Mouse (Mus musculus) cerebellum, adult 11 months (tissue): ENCODE measurements around the gene Cdh6.
A peak's percentile ranks its signal among the peaks of the same experiment; 100 is the strongest.

Source experiments
- DNase-seq: peaks from one replicate; pipeline ENCODE4 v3.0.0; 2022

The Cdh6 gene

DNA sequence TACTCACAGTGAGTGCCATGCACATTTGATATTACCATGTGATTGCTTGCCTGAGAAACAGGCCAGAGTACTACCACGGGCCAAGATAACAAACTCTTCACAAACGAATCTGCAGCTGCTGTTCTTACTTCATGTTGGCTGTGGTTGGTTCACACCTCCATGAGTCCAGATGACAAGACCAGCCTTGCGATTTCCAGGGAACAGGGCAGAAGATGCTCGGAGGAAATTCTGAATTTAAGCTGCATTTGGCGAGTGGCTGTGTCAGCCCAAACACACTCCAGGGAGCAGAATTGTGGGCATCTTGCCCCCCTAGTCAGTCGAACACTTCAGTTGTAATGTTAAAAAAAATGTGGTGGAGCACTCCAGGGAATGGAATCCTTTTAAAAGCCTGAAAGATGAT lies 18.1 kb downstream of the Cdh6 start:
- no peak for DNase-seq

DNA sequence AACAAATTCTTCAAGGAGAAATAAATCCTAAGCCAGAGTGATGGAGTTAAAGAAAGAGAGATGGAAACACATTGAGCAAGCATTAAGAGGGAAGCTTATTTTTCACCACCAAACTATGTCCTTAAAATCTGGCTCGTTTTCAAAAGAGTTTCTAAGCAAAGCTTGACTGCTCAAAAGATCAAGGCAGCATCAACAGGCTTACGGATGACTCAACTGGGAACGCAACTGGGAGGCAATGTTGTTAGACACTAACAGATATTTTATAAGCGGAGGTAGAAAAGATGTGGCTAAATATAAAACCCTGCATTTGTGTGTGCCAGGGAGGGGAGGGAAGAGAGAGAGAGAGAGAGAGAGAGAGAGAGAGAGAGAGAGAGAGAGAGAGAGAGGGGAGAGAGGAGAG lies 31.5 kb downstream of the Cdh6 start:
- no peak for DNase-seq

DNA sequence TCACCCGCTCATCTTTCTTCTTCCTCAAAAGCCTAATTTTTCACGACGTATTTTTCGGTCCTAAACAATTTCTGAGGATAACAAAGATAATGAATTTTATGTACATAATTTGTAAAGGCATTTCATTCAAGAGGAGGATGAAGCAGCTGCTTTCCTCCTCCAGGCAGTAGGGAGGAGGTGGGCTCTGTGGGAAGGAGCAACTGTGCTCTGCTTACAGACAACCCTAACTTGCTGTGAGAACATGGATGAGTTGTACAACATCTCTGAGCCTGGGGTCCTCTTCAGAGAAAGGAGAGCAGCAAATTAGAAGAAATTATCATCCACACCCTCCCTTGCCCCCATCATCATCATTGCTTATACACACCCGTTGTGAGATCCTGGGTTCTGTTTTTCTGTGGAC lies 33.8 kb downstream of the Cdh6 start:
- no peak for DNase-seq

DNA sequence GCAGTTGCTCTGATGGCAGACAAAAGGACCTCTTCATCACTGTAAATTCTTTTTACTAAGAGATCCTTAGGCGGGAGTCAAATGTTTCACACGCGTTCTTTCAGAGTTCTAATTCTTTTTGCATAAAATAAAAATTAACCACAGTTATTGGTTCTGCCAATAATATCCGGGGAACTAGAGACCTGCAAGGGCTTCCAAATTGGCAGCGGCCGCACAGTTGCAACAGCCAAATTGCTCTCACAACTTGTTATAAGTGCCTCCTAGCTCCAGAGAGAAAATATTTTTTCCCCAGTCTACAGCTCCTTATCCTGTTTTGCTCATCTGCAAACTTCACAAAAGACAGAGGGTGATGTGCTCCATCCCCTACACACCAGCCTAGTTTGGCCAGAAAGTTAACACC lies 36.3 kb downstream of the Cdh6 start:
- DNase-seq = no peak

DNA sequence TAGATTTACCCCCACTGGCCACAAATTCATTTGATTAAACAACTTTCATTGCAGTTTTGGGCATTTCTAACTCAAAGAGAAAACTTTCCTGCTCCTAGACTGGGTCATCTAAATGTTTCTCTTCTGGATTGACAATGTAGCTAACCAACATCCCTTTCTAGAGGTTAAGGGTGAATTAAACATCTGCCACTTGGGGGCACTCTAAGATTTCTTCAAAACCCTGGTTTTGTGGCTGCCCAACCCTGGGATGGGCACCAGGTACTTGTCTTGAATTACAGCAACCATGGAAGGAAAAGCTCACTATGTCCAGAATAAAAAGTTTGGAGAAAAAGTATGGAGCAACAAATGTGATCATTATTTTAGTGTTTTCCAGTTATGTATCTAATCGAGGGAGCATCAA lies 39.4 kb downstream of the Cdh6 start:
- DNase-seq = no peak

DNA sequence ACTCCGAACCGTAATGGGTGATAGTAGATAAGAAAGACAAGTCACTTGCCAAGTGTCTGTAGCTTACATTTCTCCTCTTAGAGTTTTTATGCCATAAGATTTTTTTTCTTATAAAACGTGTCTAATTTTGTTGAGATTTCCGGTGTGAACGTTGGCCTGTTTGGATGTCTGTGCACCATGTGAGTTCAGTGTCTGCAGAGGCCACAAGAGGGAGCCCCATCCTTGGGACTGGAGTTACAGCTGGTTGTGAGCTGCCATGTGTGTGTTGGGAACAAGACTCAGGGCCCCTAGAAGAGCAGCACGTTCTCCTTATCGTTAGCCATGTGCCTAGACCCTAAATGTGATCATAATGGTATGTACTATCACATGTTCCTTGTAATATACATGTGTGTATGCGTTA lies 40.1 kb downstream of the Cdh6 start:
- no peak for DNase-seq

DNA sequence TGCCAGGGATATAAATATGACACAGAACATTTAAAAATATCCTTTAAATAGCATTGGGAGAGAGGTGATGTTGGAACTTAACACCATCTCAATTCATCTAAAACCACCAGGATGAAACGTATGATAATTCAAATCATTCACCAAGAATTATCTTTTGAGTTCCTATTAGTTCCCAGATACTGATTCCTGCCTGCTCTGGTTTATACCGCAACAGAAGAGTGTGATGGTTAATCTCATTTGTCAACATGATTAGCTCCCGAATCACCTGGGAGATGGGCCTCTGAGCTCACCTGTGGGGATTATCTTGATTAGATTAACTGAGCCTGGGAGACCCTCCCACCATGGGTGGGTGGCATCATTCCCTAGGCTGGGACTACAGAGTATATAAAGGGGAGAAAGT lies 41.0 kb downstream of the Cdh6 start:
- no peak for DNase-seq

DNA sequence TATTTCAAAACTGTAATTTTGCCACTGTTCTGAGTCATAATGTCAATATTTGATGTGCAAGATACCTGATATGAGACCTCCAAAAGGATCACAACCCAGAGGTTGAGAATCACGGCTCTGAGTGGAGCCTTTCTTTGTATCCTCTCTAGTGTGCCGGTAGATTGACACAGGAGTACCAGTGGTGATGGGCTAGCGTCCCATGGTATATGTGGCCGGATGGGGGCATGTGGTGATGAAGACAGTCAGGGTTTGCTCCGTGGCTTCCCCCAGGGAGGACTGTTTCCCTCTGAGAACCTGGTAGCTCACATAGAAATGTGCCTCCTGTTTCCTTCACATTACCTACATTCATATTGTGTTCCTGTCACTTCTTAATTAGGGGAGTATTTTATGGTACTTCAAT lies 43.2 kb downstream of the Cdh6 start:
- DNase-seq = no peak

DNA sequence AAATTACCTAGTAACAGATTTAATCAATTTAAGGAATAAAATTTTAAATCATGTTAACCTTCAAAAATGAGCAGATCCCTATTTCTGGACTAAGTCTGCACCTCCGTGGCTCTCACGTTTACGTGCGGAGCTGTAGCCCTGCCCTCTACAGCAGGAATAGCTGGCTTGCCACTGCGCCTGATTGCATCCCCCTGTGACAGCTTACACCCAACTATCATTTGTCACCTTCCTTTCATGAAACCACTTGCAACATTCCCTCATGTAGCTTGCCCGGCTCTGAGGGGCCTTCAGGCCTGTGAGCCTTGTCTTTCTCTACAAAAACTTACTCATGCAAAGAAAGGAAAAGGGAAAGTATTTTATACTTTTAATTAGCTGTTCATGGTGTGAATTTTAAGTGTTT lies 73.1 kb downstream of the Cdh6 start:
- DNase-seq = no peak

DNA sequence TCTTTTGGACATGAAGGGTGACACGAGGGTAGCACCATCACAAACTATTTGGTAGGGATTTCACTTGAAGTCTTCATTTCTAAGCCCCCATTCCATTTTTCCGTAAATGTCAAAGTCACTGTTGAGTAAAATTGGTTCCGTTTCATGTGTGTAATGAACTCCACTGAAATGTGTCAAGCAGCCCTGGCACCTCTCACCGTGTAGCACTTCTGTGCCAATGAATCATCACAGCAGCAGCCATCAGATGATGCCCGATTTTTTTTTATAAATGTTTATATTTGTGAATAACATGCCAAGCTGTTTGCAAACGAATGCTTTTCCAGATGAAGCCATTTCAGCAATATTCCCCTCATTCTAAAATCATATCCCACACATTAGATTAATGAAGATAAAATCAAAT lies 75.6 kb downstream of the Cdh6 start:
- no peak for DNase-seq

DNA sequence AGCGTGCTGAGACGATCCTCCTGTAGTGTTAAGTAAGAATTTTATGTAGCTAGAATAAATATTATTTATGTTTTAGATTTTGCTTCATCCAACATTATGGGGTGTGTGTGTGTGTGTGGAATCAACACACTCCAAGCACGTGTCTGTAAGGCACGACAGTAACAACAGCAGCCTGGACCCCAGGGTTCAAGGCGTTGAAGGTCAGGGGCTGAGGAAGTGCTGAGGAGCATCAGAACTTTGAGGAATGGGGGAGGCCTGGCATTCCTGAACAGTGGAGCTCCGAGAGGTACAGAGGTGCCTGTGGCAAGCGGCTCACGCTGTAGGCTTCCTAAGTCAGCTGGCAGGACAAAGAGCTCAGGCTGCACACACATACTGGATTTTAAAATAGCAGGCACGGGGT lies 78.1 kb downstream of the Cdh6 start:
- no peak for DNase-seq

DNA sequence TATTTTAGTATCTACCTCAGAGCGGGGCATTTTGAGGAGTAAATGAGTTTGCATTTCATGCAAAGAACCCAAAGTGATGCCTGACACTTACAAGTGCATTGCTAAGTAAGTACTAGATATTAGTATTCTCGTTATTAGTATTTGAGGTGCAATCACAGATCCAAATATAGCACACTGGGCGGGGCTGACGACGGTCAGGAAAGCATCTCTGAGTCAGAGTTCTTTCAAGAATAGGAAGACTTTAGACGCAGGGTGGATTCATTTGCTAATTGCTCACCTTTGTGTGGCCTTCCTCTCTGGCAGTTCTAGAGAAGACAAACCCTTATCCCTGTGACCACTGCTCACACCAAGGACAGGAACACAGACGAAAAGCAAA lies 78.6 kb downstream of the Cdh6 start:
- no peak for DNase-seq

DNA sequence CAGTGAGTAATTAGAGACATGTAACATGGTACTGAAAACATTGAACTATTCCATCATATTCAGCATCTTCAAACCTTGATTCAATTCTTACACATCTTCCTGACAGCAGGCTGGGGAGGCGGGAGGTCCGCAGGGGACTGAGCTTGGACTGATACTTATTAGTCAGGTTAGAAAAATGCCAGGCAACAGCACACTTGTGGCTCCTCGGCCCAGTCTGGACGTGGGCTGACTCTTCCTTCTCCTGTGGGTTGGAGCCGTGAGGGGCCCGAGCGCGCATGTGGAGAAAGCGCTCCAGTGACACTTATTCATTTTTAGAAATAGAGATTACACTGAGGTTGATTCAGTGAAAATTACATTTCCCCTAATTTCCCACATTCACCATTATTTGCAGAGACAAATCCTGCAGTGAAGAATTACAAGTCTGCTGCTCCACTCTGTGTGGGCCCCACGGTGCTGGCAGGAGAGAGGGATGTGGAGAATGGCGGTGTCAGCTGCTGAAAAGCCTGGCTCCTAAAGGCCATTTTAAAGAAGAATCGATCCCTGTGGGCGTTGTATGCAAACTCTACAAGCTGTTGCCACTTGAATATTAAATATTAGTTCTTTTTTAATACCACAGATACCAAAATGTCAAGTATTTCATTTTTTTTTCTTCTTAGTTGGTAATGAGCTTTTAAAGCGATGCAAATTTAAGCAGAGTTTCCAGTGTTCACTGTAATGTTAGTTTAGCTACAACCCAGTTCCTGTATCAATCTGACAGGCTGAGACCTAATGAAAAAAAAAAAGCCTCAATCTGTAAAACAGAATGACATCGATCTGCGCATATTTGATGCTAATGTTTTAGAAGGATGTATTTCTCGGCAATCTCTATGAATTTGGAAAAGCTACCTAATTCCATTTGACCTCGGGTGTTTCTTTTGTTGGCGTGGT lies 79.3 kb downstream of the Cdh6 start:
- DNase-seq = no peak

DNA sequence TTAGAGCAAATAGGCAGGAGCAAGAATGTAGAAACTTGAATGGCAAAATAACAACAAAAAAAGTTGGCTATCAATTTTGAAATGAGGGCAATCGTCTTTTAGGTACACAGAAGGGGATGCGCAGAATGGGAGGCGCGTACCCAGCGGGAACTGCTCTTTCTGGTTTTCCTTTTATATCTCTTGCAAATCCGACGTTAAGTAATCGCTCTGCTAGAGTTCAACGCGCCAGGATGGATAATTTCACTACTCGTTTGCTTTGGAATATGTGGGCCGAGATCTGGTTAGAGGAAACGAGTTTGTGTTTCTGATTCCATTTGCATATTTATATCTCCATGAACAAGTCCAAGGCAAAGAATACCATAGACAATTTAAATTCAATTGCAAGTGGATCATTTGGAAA lies 81.4 kb downstream of the Cdh6 start:
- no peak for DNase-seq

DNA sequence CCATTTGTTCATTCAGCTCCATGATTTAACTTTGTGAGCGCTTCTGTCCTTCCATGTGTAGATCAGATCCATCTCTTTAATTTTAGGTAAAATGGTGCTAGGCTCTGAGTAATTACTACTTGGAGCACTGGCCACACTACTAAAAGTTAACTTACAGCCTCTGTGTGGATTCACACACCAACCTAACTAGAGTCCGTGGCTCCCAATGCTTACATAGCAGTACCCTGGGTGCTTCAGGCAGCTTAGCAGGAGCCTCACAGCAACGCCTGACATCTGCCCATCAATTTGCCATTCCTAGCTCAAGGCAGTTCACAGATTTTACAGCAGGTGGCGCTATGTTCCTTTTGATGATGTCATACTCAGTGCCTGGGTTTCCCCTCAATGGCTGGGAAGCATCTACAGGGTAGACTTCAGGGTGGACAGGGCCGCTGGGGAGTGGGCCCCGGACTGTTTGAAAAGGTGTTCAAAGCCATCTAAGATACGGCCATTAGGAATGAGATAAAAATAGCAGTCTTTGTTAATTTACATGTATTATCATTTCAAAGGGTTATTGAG lies 84.9 kb downstream of the Cdh6 start:
- peak; percentile 4 for DNase-seq

DNA sequence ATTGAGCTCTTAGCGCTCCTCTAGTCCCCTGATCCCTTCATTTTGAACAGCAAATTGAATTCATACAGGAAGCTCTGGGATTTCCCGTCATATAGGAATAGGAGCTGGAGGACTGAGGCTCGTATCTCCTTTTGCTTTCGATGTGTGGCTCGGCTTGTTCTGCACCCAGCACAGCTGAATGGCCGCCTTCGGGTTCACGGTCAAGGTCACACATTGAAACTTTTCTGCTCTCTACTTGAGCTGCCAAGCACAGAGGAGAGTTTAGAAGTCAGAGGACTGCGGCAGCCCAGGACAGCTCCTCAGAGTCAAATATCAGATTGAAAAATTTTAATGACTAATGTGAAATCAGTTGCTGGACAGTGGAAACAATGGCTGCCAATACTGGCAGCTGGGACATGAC lies 88.7 kb downstream of the Cdh6 start:
- no peak for DNase-seq

DNA sequence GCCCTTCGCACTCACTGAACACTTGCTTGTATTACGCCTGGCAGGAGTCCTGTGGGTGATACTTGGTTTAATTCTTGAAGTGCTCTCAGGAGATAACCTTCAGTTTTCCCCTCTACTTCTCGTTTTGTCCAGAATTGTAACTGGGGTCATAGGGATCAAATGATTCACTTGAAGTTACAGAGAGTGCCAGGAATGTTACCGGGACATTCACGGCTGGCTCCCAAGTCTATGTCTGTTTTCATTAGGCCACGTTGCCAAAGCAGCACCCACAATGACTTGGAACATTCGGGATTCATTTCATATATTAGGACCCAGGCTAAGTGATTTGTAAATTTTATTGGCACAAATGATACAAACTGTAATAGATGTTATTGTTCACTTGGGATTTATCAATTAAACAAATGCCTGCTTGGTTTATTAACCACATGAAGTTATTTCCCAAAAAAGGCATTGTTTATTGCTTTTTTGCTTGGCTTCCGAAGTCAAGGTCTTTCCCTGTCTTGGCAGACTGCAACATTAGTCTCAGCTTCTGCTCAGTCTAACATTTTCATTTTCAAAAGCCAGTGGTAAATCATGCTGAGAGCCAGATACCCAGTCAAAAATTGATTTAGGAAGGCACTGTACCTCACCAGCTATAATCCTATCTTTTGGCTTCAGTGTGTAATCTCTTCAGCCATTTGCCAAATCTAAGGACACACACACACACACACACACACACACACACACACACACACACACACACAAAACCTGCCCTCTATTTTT lies 96.4 kb downstream of the Cdh6 start:
- DNase-seq = no peak

DNA sequence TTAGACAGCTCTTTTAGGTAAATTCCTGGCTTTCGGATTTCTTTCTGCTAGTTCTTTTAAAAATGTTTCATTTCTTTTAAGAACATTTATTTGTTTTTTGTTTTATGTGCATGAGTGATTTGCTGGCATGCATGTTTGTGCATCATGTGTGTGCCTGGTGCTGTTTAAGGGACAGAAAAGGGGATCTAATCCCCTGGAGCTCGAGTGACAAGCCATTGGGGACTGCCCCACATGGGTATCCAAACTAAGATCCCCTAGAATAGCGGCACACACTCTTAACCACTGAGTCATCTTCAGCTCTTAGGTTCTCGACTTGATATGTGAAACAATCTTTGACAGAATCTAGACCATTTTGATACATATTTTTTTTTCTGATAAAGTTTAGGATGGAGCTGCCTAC lies 99.4 kb downstream of the Cdh6 start:
- no peak for DNase-seq

DNA sequence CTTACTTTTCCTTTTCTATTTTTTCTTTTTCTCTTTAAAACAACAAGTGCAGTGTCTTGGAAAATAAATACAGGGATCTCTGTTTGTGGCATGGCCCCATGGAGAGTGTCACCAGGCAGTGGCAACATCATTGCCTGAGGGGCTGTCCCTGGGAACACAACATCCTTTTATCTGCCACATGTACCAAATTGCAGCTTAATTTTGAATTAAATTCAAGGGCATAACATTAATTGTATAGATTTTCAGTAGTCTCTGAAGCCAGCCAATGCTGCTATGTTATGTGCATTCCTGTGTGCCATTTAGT lies 105.3 kb downstream of the Cdh6 start:
- DNase-seq = no peak

DNA sequence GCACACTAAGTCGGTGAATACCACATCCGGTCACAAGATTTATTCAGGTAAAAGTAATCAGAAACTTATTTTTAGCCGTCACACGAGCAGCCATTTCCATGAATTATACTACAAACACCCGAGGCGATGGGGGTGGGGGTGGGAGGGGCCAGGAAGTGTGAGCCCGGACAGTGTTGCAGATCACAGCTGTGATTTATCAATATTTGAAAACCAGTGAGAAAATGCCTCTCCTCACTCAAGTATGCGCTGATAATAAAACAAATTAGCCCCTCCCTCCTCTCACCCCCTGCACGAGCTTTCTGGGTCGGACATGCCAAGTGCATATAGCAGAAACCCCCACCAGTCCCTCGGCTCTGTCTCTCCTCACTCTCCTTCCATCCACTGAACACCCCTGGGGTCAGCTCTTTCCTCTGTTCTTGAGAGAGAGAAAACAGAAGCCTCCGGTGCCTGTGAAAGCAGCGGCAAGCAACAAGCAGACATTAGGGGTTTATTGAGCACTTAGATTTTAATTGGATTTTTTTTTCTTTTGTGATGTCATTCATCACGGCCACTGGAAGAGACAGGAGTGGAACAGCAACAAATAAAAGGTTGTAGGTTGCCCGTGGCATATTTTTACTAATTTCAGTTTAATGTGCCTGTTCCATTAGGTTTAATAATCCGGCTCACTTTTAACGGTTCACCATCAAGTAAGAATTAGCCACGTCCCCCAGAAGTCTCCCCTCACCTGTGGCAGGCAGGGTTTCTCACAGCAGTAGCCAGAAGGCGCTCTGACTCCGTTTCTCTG lies 105.9 kb downstream of the Cdh6 start:
- no peak for DNase-seq

DNA sequence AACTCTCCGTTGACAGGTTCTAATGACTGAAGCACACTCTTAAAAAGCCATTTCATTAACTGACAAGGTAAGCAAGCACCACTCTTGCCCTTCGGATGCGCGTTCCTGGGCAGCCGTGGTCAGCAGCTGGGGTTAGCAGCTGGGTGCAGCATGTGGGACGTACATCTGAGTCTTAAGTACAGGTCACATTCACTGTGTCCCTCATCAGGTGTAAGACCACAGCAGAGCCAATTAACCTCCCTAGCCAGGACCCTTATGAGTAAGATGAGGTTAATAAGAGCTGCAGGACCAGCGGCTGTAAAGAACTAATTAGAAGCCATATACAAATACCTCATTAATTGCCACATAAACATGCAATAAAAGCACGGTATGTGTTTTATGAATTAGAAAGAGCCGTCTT lies 106.7 kb downstream of the Cdh6 start:
- no peak for DNase-seq

DNA sequence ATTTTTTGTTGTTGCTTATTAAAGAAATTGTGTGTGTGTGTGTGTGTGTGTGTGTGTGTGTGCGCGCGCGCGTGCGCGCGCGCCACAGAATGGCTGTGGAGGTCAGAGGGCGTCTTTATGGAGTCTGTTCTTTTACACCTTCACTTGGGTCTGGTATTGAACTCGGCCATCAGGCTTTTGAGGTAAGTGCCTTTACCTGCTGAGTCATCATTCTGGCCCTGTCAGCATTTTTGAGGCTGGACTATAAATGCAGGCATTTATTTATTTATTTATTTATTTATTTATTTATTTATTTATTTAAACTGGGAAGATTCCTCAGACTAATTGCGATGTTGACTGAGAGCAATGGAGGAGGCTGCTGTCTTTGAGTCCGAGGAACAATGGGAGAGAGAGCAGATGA lies 109.8 kb downstream of the Cdh6 start:
- no peak for DNase-seq

DNA sequence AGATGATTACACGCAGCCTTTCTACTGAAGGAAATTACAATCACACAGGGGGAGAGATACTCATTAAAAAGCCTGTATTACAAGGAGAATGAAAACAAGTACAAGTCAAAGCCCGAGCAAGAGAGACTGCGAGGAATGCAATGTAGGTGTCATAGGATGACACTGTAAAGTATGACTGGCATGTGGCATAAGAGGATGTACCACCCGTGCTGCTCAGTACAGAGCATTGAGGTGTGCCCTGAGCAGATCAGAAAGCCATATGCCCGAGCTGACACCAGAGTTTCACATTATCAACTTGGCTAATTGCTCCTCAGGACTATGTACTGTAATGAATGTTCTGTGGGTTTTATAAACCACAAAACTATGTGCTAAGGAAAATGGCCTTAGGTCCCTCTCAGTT lies 115.7 kb downstream of the Cdh6 start:
- no peak for DNase-seq

DNA sequence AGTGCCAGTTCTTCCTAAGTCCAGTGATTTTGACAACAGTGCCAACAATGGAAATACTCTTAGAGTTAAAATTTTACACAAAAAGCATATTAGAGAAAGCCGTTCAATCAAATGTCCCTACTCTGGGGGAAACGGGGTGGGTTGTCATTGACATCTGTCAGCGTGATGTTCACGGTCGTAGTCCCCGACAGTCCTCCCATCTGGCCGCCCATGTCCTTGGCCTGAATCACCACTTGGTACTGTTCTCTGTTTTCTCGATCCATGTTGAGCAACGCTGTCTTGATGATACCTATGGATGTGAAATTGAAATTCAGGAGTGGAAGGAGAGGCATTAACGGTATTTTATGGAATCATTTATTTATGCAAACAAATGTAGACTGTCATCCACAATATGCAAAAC lies 116.2 kb downstream of the Cdh6 start:
- DNase-seq = no peak
